Mouse (Mus musculus): ENCODE data around the gene Gm10837.

The Gm10837 gene

DNA sequence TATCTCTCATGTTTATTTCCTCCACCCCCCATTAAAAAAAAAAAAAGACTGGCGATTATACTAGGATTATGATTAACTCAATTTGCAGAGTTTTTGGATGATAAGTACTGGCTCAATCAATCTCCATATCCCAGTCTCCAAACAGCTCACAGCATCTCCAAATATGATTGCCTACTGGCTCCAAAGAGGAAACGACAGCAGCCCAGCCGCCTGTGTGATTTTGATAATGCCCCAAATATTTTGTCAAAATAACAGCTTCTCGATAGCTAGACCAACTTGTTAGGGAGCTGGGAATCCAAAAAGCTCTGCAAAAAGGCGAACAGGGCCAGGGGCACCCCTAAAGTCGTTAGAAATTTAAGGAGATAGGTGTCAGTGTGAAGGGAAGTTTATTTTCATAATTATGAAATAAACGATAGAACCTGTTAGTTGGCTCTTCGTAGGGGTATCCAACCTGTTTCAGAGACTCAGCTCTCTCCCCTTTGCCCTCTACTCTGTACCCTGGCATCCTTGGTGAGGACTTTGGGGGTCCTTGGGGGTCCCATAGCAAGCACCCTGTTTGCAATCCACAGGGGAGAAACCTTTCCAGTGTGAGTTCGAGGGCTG lies 12.3 kb upstream of the Gm10837 start:
- no peak for DNase-seq (ENCODE audit: extremely low spot score, low read depth, low spot score)

DNA sequence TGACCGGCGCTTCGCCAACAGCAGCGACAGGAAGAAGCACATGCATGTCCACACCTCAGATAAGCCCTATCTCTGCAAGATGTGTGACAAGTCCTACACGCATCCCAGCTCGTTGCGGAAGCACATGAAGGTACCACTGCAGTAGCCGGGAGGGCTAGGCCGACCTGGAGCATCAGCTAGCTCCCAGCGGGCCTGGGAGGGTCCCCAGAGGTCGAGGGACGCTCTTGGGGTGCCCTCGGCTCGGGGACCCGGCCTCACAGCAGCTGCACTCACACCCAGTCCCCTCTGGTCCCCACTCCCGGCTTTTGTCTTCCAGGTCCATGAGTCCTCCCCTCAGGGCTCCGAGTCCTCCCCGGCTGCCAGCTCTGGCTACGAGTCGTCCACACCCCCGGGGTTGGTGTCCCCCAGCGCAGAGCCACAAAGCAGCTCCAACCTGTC lies 11.8 kb upstream of the Gm10837 start:
- DNase-seq (ENCODE audit: extremely low spot score, low read depth, low spot score): no peak

DNA sequence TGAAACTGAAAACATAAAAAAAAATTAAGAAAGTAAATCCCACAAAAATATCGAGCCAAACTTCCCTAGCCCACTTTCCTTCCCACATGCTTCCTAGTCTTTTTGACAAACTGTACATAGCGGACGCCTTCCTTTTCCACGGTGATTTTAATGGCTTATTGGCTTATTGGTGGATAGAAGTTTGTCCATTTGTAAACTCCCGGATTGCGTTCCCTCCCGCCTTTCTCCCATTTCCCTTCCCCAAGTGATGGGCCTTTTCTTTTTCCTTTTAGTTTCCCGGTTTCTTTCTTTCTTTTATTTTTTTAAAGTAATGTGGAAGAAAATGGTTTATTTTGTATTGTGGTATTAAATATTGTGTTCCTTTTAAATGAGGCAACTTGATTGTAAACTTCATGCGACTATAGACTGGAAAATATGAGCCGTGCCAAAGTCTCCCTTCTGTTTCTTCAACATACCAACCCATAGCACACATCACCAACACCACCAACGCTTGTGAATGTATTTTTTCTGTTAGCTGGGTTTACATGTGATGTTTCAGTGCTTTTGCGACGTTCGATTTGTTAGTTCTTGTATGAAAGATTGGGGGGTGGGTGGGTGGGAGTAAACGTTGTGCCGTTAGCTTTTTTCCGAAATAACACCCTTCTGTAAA lies 10.8 kb upstream of the Gm10837 start:
- no peak for DNase-seq (ENCODE audit: extremely low spot score, low read depth, low spot score)

GRCm38 (mm10) chr14:122480355-122480754 lies 10.0 kb upstream of the Gm10837 start:
- no peak for DNase-seq (ENCODE audit: extremely low spot score, low read depth, low spot score)

- no peak for DNase-seq (ENCODE audit: extremely low spot score, low read depth, low spot score)
Measured at GRCm38 (mm10) chr14:122481181-122481580, 9.2 kb upstream of the Gm10837 start.

DNA sequence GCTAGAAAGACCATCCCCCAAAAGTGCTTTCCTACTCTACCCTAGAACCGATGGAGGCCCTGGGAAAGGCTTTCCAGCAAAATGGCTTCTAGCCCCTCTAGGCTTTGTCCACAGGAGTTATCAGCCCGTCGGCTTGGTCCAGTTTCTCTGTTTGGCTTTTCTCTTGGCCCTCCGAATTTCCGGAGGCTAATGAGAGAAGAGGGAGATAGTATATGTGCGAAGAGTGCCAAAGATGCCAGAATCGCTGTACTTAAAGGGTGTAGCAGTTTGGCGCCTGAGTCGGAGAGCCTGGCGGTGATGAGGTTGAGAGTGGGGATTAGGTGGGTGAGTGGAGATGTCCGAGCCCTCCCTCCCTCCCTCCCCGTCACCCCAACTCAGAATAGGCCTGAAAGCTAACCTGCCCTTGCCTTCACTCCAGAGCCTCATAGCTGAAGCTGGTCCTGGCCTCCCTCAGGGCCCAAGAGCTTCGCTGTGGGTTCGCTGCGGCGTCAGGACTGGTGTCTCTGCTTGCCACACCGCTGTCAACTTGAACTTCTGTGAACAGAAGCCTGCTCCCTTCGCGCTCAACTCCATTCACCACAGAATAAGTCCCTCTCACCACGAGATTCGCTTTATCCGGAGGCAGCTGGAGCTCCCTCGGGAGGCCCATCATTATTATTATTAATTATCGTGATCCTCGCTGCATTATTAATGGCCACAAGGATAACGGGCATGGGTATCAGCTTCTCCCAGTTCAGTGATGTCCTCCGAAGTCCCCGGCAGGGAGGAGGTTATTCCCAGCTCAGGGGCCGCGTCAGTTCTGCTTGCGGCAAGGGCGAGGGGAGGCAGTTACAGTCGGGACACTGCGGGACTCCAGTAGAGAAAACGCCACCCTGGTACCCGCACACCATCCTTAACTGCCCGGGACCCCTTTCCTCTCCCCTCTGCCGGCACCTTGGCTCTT lies 8.0 kb upstream of the Gm10837 start:
- DNase-seq (ENCODE audit: extremely low spot score, low read depth, low spot score): no peak

- DNase-seq (ENCODE audit: extremely low spot score, low read depth, low spot score): no peak
Measured at GRCm38 (mm10) chr14:122483024-122483385, 7.4 kb upstream of the Gm10837 start.

GRCm38 (mm10) chr14:122483556-122484421 lies 6.6 kb upstream of the Gm10837 start:
- no peak for DNase-seq (ENCODE audit: extremely low spot score, low read depth, low spot score)

- no peak for DNase-seq (ENCODE audit: extremely low spot score, low read depth, low spot score)
Measured at GRCm38 (mm10) chr14:122484458-122484843, 5.9 kb upstream of the Gm10837 start.

GRCm38 (mm10) chr14:122484844-122485551 lies 5.4 kb upstream of the Gm10837 start:
- DNase-seq (ENCODE audit: extremely low spot score, low read depth, low spot score): no peak

DNA sequence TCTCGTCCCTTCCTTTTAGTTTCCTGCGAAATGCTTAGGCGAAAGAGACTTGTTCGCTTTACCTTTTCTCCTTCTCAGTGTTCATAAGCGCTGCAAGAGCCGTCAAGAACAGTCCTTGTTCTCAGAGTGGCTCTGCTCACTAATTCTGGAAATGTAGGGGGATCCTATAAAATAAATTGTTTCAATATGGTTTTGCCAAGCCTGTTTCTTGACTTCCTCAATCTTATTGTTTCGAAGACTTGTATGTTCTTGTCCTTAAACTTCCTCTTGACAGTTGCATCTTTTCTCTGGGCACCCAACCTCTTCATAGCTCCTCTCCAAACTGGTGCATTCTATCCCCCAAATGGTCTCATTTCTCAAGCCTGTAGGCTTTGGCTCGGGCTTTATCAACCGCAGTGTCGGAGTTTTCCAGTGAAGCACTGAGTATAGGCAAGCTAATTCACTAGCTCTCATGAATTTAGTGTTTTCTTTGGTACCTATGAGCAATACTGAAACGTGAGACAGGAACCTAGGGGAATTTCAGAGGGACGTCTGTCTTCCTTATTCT lies 4.7 kb upstream of the Gm10837 start:
- DNase-seq (ENCODE audit: extremely low spot score, low read depth, low spot score): no peak

DNA sequence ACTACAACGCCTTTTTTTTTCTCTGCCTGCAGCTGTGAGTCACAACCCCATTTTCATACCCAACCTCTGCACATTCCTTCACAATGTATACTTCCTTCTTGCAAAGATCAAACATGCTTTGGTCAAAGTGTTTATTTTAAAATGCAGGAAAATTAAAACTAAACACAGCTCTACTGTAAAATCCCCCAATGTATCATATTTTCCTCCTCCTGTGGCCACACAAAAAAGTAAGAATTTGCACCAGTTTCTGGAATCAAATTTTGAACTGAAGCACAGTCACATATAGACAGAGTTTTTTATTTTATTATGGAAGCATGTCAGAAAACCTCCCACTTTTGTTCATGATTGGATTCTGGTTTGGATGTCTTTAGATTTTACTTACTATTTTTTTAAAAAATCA lies 3.8 kb upstream of the Gm10837 start:
- DNase-seq (ENCODE audit: extremely low spot score, low read depth, low spot score): no peak

DNA sequence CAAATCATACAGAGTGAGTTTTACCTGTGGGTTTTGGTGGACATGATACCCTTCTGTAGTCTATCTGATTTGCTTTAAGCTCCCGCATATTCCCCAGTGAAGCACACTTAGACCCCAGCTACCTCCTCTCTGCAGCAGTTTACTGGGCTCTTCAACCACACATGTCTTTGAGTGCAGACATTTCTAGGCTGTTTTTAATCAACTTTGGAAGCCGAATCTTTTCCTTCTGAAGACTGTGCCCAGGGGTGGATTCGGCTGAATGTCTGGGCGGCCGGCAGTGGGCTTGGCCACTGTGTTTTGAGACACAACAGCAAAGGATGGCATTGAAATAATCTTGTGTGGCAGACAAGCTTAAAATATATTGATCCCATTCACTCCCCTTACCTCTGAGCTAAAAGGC lies 3.0 kb upstream of the Gm10837 start:
- no peak for DNase-seq (ENCODE audit: extremely low spot score, low read depth, low spot score)

GRCm38 (mm10) chr14:122489041-122489440 lies 1.3 kb upstream of the Gm10837 start:
- no peak for DNase-seq (ENCODE audit: extremely low spot score, low read depth, low spot score)

DNA sequence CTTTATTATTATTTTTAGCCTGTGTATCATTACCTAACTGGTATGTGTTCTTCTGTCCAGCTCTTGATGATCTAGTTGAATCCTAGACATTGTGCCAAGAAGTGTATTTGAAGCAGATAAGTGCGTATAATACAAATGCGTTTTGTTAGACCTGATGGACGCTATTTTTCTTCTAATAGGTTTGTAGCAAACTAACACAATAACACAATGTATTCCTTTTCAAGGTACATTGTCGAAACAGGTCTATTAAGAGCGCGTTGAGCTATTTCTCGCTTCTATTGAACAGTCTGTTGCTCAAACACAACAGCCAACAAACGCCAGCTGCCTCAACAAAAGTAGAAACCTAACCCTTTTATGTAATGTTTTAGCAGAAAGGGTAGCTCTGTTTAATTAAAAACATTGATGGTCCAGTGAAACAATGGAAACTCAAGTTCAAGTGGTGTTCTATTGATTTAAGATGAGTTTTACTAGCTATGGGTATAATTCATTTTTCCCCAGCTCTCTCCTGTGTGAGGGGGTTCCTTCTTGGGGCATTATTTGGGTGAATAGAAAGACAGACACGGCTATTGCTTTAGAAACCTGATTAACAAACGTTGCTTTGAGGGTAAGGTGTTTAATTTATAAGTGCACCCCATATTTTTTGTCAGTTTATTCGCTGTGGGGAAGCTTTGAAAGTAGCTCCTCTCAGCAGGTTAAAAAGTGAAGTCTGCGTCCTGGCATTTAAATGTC lies 536 bp upstream of the Gm10837 start:
- DNase-seq (ENCODE audit: extremely low spot score, low read depth, low spot score): no peak

DNA sequence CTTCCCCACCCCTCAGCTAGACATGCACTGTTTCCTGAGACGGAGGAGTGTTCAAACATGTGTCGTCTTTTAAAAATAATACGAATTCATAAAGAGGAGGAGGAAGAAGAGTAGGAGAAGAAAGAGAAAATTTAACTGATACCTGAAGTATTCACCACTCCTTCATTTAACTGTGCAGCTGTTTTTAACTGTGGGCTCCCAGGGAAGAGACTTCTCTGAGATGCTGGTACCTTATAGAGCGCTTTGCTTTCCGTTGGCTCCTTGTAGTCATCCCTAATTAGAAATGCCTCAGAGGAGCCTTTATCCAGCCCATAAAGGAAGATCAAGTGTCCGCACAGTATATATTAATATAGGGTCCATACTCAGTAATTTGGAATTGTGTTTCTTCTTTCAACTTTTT lies 1.1 kb downstream of the Gm10837 start:
- DNase-seq (ENCODE audit: extremely low spot score, low read depth, low spot score): no peak

DNA sequence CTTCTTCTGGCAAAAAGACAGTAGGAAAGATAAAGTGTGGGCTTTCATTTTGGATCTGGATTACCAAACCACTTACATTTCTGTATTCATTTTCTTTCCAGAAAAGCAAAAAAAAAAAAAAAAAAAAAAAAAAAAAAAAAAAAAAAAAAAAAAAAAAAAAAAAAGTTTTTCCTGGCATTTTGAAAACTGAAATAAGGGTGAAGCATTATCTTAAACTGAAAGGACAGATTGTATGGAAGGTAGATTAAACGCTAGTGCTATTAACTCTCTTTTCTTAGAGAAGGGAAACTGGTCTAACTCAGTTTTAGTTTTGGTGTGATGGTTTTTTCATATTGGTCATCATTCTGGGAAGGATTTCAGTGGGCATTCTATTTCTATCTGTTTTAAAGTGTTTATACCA lies 1.6 kb downstream of the Gm10837 start:
- DNase-seq (ENCODE audit: extremely low spot score, low read depth, low spot score): no peak

- no peak for DNase-seq (ENCODE audit: extremely low spot score, low read depth, low spot score)
Measured at GRCm38 (mm10) chr14:122509058-122509457, 18.7 kb downstream of the Gm10837 start.

DNA sequence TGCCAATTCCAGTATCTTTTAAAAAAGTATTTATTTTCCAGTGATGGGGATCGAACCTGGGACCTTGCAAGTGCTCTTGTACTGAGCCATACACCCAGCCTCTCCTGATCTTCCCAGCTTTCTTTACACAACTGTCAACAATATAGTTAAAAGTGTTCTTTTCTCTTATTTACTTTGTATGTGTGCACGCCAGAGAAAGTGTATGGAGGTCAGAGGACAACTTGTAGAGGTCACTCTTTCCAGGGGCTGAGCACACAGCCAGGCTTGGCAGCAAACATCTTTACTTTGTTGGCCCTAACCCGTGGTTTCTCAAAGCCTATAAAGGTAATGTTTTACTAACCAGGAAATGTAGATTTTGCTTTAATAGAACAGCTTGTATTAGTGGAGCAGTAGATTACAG lies 21.1 kb downstream of the Gm10837 start:
- no peak for DNase-seq (ENCODE audit: extremely low spot score, low read depth, low spot score)

Measured in hindlimb bud, embryonic 11.5 days (tissue).